Mouse (Mus musculus): ENCODE data around the gene Qtrt1. TPM values are rescaled to one million over a fixed set of nuclear protein-coding genes. Genes with fewer than 3 reads are reported as not detected.
A peak's percentile ranks its signal among the peaks of the same experiment; 100 is the strongest.

Gene Qtrt1
- 51.1 and 51.4 TPM in 2 replicates for polyA plus RNA-seq (2015; fragmentation: Nextera tagmentation; extraction: Ambion mirVana)

- 2% methylated on average over 53 of the region's 53 CpGs for WGBS
- Histone ChIP-seq H3K27ac (ENCODE audit: low read length) (peak within 1 kb of the TSS; percentile 52), H3K4me1 (ENCODE audit: control insufficient read depth, insufficient read depth, low read length) (peaks cover 7% of the 10 kb centered on the region; the same call in 1 of the 2 replicates), H3K36me3 (ENCODE audit: control insufficient read depth, insufficient read depth, low read length) (0 out of 2 replicates have a peak, but pooled peaks cover 3% of the 10 kb centered on the region), H3K4me2 (ENCODE audit: low read depth, low read length) (peak within 1 kb of the TSS; percentile 84), H3K27me3 (ENCODE audit: control insufficient read depth, insufficient read depth, low read length) (no peaks in the 10 kb centered on the region), H3K9ac (ENCODE audit: low read length) (peak within 1 kb of the TSS; percentile 86), H3K9me3 (replicated peaks; ENCODE audit: control insufficient read depth, low read length) (no peaks in the 10 kb centered on the region), H3K4me3 (replicated peaks; ENCODE audit: low read length) (peak within 1 kb of the TSS; percentile 91)
- peak; percentile 96 for ATAC-seq (ENCODE audit: insufficient read depth, low FRiP score)
These were observed at the start of gene Qtrt1 for GRCm38 (mm10) chr9:21411669-21412550. TSS of gene Qtrt1 (plus strand) at chr9:21411837.

- WGBS = 29% methylated on average over 14 of the region's 14 CpGs
- H3K27me3 ChIP-seq (ENCODE audit: control insufficient read depth, insufficient read depth, low read length) = no peaks in the 10 kb centered on the region
- no peaks in the 10 kb centered on the region for H3K36me3 ChIP-seq (ENCODE audit: control insufficient read depth, insufficient read depth, low read length)
- peak overlapping the region; percentile 69 for H3K9ac ChIP-seq (ENCODE audit: low read length)
- H3K27ac ChIP-seq (ENCODE audit: low read length) = peak overlapping the region; percentile 80
- H3K4me3 ChIP-seq (replicated peaks; ENCODE audit: low read length) = peak overlapping the region; percentile 72
- H3K4me2 ChIP-seq (ENCODE audit: low read depth, low read length) = peak overlapping the region; percentile 81
- H3K4me1 ChIP-seq (ENCODE audit: control insufficient read depth, insufficient read depth, low read length) = peaks cover 13% of the 10 kb centered on the region
- no peaks in the 10 kb centered on the region for H3K9me3 ChIP-seq (replicated peaks; ENCODE audit: control insufficient read depth, low read length)
- no peak for ATAC-seq (ENCODE audit: insufficient read depth, low FRiP score)
These were observed 45.0 kb upstream of the Qtrt1 start for GRCm38 (mm10) chr9:21366541-21367220.

- peaks cover 13% of the 10 kb centered on the region for H3K4me1 ChIP-seq (ENCODE audit: control insufficient read depth, insufficient read depth, low read length)
- under 1% methylated on average over 64 of the region's 66 CpGs for WGBS
- peak within 1 kb of the TSS; percentile 86 for H3K9ac ChIP-seq (ENCODE audit: low read length)
- H3K27me3 ChIP-seq (ENCODE audit: control insufficient read depth, insufficient read depth, low read length) = no peaks in the 10 kb centered on the region
- H3K27ac ChIP-seq (ENCODE audit: low read length) = peak within 1 kb of the TSS; percentile 87
- peak; percentile 96 for ATAC-seq (ENCODE audit: insufficient read depth, low FRiP score)
- no peaks in the 10 kb centered on the region for H3K36me3 ChIP-seq (ENCODE audit: control insufficient read depth, insufficient read depth, low read length)
- H3K9me3 ChIP-seq (replicated peaks; ENCODE audit: control insufficient read depth, low read length) = no peaks in the 10 kb centered on the region
- peak within 1 kb of the TSS; percentile 85 for H3K4me2 ChIP-seq (ENCODE audit: low read depth, low read length)
- H3K4me3 ChIP-seq (replicated peaks; ENCODE audit: low read length) = peak within 1 kb of the TSS; percentile 72
These were observed 44.1 kb upstream of the Qtrt1 start, which contains the start of gene Ilf3 for GRCm38 (mm10) chr9:21367357-21368111. TSS of gene Ilf3 (plus strand) at chr9:21367871.

- H3K4me1 ChIP-seq (ENCODE audit: control insufficient read depth, insufficient read depth, low read length) = peaks cover 13% of the 10 kb centered on the region
- peak; percentile 35 for ATAC-seq (ENCODE audit: insufficient read depth, low FRiP score)
- H3K9me3 ChIP-seq (replicated peaks; ENCODE audit: control insufficient read depth, low read length) = no peaks in the 10 kb centered on the region
- peak overlapping the region; percentile 72 for H3K4me3 ChIP-seq (replicated peaks; ENCODE audit: low read length)
- no peaks in the 10 kb centered on the region for H3K36me3 ChIP-seq (ENCODE audit: control insufficient read depth, insufficient read depth, low read length)
- H3K4me2 ChIP-seq (ENCODE audit: low read depth, low read length) = peak overlapping the region; percentile 85
- under 1% methylated on average over 38 of the region's 38 CpGs for WGBS
- H3K27ac ChIP-seq (ENCODE audit: low read length) = peak overlapping the region; percentile 87
- peak overlapping the region; percentile 86 for H3K9ac ChIP-seq (ENCODE audit: low read length)
- H3K27me3 ChIP-seq (ENCODE audit: control insufficient read depth, insufficient read depth, low read length) = no peaks in the 10 kb centered on the region
These were observed 43.5 kb upstream of the Qtrt1 start for GRCm38 (mm10) chr9:21368131-21368584.

- no peaks in the 10 kb centered on the region for H3K9me3 ChIP-seq (replicated peaks; ENCODE audit: control insufficient read depth, low read length)
- WGBS = 54% methylated on average over 11 of the region's 11 CpGs
- ATAC-seq (ENCODE audit: insufficient read depth, low FRiP score) = no peak
- H3K4me1 ChIP-seq (ENCODE audit: control insufficient read depth, insufficient read depth, low read length) = peaks cover 13% of the 10 kb centered on the region
- H3K9ac ChIP-seq (ENCODE audit: low read length) = peak overlapping the region; percentile 86; the same call in 1 of the 2 replicates
- no peaks in the 10 kb centered on the region for H3K27me3 ChIP-seq (ENCODE audit: control insufficient read depth, insufficient read depth, low read length)
- no peak overlapping the region for H3K27ac ChIP-seq (ENCODE audit: low read length)
- H3K36me3 ChIP-seq (ENCODE audit: control insufficient read depth, insufficient read depth, low read length) = peaks cover 3% of the 10 kb centered on the region; the same call in 1 of the 2 replicates
- H3K4me3 ChIP-seq (replicated peaks; ENCODE audit: low read length) = peak overlapping the region; percentile 72
- H3K4me2 ChIP-seq (ENCODE audit: low read depth, low read length) = peak overlapping the region; percentile 85
These were observed 42.6 kb upstream of the Qtrt1 start for GRCm38 (mm10) chr9:21369080-21369479.

GRCm38 (mm10) chr9:21370876-21371275 is 40.8 kb upstream of the Qtrt1 start:
- H3K9ac ChIP-seq (ENCODE audit: low read length) = no peak overlapping the region; the same call in 1 of the 2 replicates
- H3K4me3 ChIP-seq (replicated peaks; ENCODE audit: low read length) = no peak overlapping the region
- ATAC-seq (ENCODE audit: insufficient read depth, low FRiP score) = no peak
- no peak overlapping the region for H3K27ac ChIP-seq (ENCODE audit: low read length)
- H3K9me3 ChIP-seq (replicated peaks; ENCODE audit: control insufficient read depth, low read length) = no peaks in the 10 kb centered on the region
- WGBS = 65% methylated on average over 2 of the region's 2 CpGs
- no peak overlapping the region for H3K4me2 ChIP-seq (ENCODE audit: low read depth, low read length)
- H3K4me1 ChIP-seq (ENCODE audit: control insufficient read depth, insufficient read depth, low read length) = peaks cover 13% of the 10 kb centered on the region
- no peaks in the 10 kb centered on the region for H3K27me3 ChIP-seq (ENCODE audit: control insufficient read depth, insufficient read depth, low read length)
- H3K36me3 ChIP-seq (ENCODE audit: control insufficient read depth, insufficient read depth, low read length) = peaks cover 3% of the 10 kb centered on the region; the same call in 1 of the 2 replicates

- Histone ChIP-seq H3K27me3 (ENCODE audit: control insufficient read depth, insufficient read depth, low read length) (no peaks in the 10 kb centered on the region), H3K9ac (ENCODE audit: low read length) (no peak overlapping the region), H3K9me3 (replicated peaks; ENCODE audit: control insufficient read depth, low read length) (no peaks in the 10 kb centered on the region), H3K4me2 (ENCODE audit: low read depth, low read length) (no peak overlapping the region), H3K27ac (ENCODE audit: low read length) (no peak overlapping the region), H3K4me1 (ENCODE audit: control insufficient read depth, insufficient read depth, low read length) (peaks cover 13% of the 10 kb centered on the region), H3K4me3 (replicated peaks; ENCODE audit: low read length) (no peak overlapping the region), H3K36me3 (ENCODE audit: control insufficient read depth, insufficient read depth, low read length) (peaks cover 3% of the 10 kb centered on the region; the same call in 1 of the 2 replicates)
- WGBS = 63% methylated on average over 1 of the region's 1 CpGs
- no peak for ATAC-seq (ENCODE audit: insufficient read depth, low FRiP score)
These were observed 39.1 kb upstream of the Qtrt1 start for GRCm38 (mm10) chr9:21372508-21372907.

GRCm38 (mm10) chr9:21379195-21379594 is 32.4 kb upstream of the Qtrt1 start:
- Histone ChIP-seq H3K27me3 (ENCODE audit: control insufficient read depth, insufficient read depth, low read length) (no peaks in the 10 kb centered on the region), H3K4me3 (replicated peaks; ENCODE audit: low read length) (no peak overlapping the region), H3K36me3 (ENCODE audit: control insufficient read depth, insufficient read depth, low read length) (no peaks in the 10 kb centered on the region), H3K4me1 (ENCODE audit: control insufficient read depth, insufficient read depth, low read length) (0 out of 2 replicates have a peak, but pooled peaks cover 6% of the 10 kb centered on the region), H3K4me2 (ENCODE audit: low read depth, low read length) (no peak overlapping the region), H3K27ac (ENCODE audit: low read length) (no peak overlapping the region), H3K9me3 (replicated peaks; ENCODE audit: control insufficient read depth, low read length) (no peaks in the 10 kb centered on the region), H3K9ac (ENCODE audit: low read length) (no peak overlapping the region)
- 80% methylated on average over 3 of the region's 3 CpGs for WGBS
- no peak for ATAC-seq (ENCODE audit: insufficient read depth, low FRiP score)
